Mouse (Mus musculus) heart, embryonic 13.5 days (tissue): ENCODE data around the gene Wfdc3. TPM values are rescaled to one million over a fixed set of nuclear protein-coding genes. Genes with fewer than 3 reads are reported as not detected.

Source experiments
- ATAC-seq: fragments of 200-750 bp; cut with Nextera tagmentation; 2 replicates; pipeline ENCODE4 v1.8.0; 2017; ENCODE audit warnings: moderate TSS enrichment; ENCODE audit not compliant: insufficient number of reproducible peaks, low FRiP score, low TSS enrichment; ENCODE audit errors: extremely low read depth
- H3K27ac ChIP-seq: fragments of 300-500 bp; sonication (generic); replicated peaks from 2 replicates; pipeline ENCODE4 v1.5.1; 2015; ENCODE audit warnings: moderate library complexity, mild to moderate bottlenecking, inconsistent platforms
- H3K27me3 ChIP-seq: fragments of 300-500 bp; sonication (generic); replicated peaks from 2 replicates; pipeline ENCODE4 v1.6.1; 2015; ENCODE audit warnings: mild to moderate bottlenecking, inconsistent platforms
- H3K36me3 ChIP-seq: fragments of 300-500 bp; sonication (generic); 2 replicates; pipeline ENCODE4 v1.6.1; 2015; ENCODE audit warnings: mild to moderate bottlenecking, inconsistent platforms
- H3K4me1 ChIP-seq: fragments of 300-500 bp; sonication (generic); 2 replicates; pipeline ENCODE4 v1.6.1; 2015; ENCODE audit warnings: inconsistent platforms
- H3K4me2 ChIP-seq: fragments of 300-500 bp; sonication (generic); 2 replicates; pipeline ENCODE4 v1.6.1; 2015; ENCODE audit warnings: inconsistent platforms, mild to moderate bottlenecking, moderate library complexity
- H3K4me3 ChIP-seq: fragments of 300-500 bp; sonication (generic); 2 replicates; pipeline ENCODE4 v1.5.1; 2015; ENCODE audit warnings: moderate library complexity, mild to moderate bottlenecking, inconsistent platforms
- H3K9ac ChIP-seq: fragments of 300-500 bp; sonication (generic); 2 replicates; pipeline ENCODE4 v1.6.1; 2015; ENCODE audit warnings: inconsistent platforms, mild to moderate bottlenecking, moderate library complexity
- H3K9me3 ChIP-seq: fragments of 300-500 bp; sonication (generic); 2 replicates; pipeline ENCODE4 v1.6.1; 2016; ENCODE audit warnings: inconsistent platforms
- WGBS: fragments of 180-500 bp; shearing (Covaris S2); methylation state at CpG from one replicate; pipeline ENCODE4 v1.1.7; 2015; ENCODE audit warnings: mixed read lengths; 5-methylcytosine and 5-hydroxymethylcytosine counted together
- polyA plus RNA-seq: library from polyadenylated mRNA; unstranded; fragments of >200 nt; fragmentation: Nextera tagmentation; extraction: Ambion mirVana; gene quantifications from 2 replicates; pipeline ENCODE4 v1.2.1, GENCODE M21; 2015

Gene Wfdc3
- polyA plus RNA-seq, 1 experiment from 2014 or later: 0.28 TPM

DNA sequence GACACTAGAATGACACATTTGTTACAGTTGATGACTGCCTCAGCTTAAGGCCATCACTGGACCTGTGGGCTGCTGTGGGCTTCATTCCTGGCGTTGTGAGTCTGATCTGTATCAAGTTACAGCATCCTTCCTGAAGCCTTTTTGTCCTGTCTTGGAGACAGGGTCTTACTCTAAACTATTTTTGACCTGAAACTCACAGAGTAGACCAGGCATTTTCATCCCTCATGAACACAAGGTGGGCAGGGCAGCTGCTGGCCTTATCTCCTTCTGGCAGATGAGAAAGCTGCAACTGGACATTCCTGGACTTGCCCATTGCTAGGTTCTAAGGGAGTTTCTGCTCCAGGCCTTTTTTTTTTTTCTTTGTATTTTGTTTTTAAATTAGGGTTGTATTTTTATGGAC is 13.0 kb upstream of the Wfdc3 start:
- Histone ChIP-seq H3K36me3 (peaks cover 100% of the 10 kb centered on the region), H3K4me2 (no peak overlapping the region), H3K9ac (no peak overlapping the region), H3K4me1 (peaks cover 47% of the 10 kb centered on the region), H3K4me3 (no peak overlapping the region), H3K9me3 (no peaks in the 10 kb centered on the region), H3K27me3 (no peaks in the 10 kb centered on the region), H3K27ac (peak overlapping the region; percentile 21; the same call in 1 of the 2 replicates)
- WGBS: 55% methylated on average over 1 of the region's 1 CpGs
- ATAC-seq: no peak

DNA sequence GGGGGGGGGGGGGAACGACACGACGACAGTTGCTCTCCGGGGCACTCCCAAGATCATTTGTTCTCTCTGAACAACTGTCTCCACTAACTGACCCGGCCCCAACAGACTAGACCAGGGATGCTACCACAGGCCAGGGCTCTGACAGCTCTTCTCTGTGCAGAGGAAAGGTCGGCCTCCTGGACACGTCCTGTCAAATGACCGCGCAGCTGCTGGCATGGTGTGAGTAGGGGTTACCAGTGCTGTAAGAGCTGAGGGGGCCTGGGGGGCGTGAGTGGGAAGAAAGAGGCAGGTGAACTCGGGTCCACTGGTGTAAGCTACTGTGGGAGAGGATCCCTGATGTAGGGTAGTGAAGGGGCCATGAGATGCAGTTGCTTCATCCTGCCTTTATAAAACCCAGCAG is 12.1 kb upstream of the Wfdc3 start:
- peaks cover 47% of the 10 kb centered on the region for H3K4me1 ChIP-seq

DNA sequence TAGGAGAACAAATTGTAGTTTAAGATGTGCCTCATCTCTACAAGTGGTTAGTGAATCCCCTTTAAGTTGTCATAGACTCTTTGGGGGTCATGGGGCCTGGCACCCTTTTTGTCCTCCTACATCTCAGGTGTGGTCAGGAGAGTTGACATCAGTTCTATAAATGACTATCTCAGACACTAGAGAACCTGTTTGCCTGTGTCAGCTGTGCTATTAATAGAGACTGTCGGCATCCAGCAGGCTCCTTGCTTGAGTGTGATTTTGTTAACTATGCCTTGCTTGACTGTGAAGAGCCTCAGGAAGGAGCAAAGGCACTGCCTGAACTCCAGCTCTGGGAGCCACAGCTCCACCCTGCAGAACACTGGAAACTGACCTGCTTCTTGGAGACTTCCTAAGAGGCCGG is 9.1 kb upstream of the Wfdc3 start:
- H3K27ac ChIP-seq: peak overlapping the region; percentile 94
- H3K36me3 ChIP-seq: peaks cover 100% of the 10 kb centered on the region
- no peak for ATAC-seq
- H3K4me1 ChIP-seq: peaks cover 31% of the 10 kb centered on the region
- no peaks in the 10 kb centered on the region for H3K9me3 ChIP-seq
- H3K4me2 ChIP-seq: peak overlapping the region; percentile 47
- H3K27me3 ChIP-seq: no peaks in the 10 kb centered on the region
- H3K4me3 ChIP-seq: no peak overlapping the region
- WGBS: 46% methylated on average over 2 of the region's 2 CpGs
- H3K9ac ChIP-seq: peak overlapping the region; percentile 75

More for the DNA sequence above, 12.1 kb upstream of the Wfdc3 start:
- no peaks in the 10 kb centered on the region for H3K9me3 ChIP-seq
- H3K9ac ChIP-seq: no peak overlapping the region
- no peak for ATAC-seq
- no peaks in the 10 kb centered on the region for H3K27me3 ChIP-seq
- peaks cover 100% of the 10 kb centered on the region for H3K36me3 ChIP-seq
- no peak overlapping the region for H3K27ac ChIP-seq
- 87% methylated on average over 11 of the region's 11 CpGs for WGBS
- H3K4me2 ChIP-seq: no peak overlapping the region
- H3K4me3 ChIP-seq: no peak overlapping the region

GRCm38 (mm10) chr2:164754105-164754504 is 8.4 kb upstream of the Wfdc3 start:
- ATAC-seq: no peak
- Histone ChIP-seq H3K9ac (peak overlapping the region; percentile 15; the same call in 1 of the 2 replicates), H3K27ac (peak overlapping the region; percentile 94), H3K27me3 (no peaks in the 10 kb centered on the region), H3K4me2 (no peak overlapping the region), H3K4me1 (peaks cover 27% of the 10 kb centered on the region), H3K4me3 (no peak overlapping the region), H3K9me3 (no peaks in the 10 kb centered on the region), H3K36me3 (peaks cover 100% of the 10 kb centered on the region)
- WGBS: 77% methylated on average over 11 of the region's 11 CpGs

- H3K4me3 ChIP-seq: no peak overlapping the region
- no peaks in the 10 kb centered on the region for H3K9me3 ChIP-seq
- no peaks in the 10 kb centered on the region for H3K27me3 ChIP-seq
- H3K36me3 ChIP-seq: peaks cover 100% of the 10 kb centered on the region
- 95% methylated on average over 2 of the region's 2 CpGs for WGBS
- H3K4me1 ChIP-seq: peaks cover 35% of the 10 kb centered on the region
- no peak overlapping the region for H3K4me2 ChIP-seq
- no peak overlapping the region for H3K9ac ChIP-seq
- H3K27ac ChIP-seq: no peak overlapping the region
- ATAC-seq: no peak
Measured at GRCm38 (mm10) chr2:164752454-164752853, 6.7 kb upstream of the Wfdc3 start.

DNA sequence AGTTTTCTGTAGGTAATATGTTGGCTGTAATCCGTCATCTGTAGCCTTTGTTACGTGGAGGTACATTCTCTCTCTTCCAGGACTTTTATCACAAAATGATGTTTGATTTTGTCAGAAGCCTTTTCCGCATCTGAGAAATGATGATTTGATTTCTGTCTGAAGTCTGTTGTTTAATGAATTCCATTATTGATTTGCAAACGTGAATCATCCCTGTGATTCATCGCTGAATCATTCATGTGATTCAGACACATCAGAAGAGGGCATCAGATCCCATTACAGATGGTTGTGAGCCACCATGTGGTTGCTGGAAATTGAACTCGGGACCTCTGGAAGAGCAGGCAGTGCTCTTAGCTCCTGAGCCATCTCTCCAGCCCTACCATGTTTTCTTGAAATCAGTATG is 3.3 kb upstream of the Wfdc3 start:
- Histone ChIP-seq H3K4me1 (peaks cover 31% of the 10 kb centered on the region), H3K9me3 (no peaks in the 10 kb centered on the region), H3K4me3 (no peak overlapping the region), H3K27me3 (no peaks in the 10 kb centered on the region), H3K36me3 (peaks cover 68% of the 10 kb centered on the region), H3K9ac (no peak overlapping the region), H3K27ac (no peak overlapping the region), H3K4me2 (no peak overlapping the region)
- 86% methylated on average over 6 of the region's 6 CpGs for WGBS
- ATAC-seq: no peak

DNA sequence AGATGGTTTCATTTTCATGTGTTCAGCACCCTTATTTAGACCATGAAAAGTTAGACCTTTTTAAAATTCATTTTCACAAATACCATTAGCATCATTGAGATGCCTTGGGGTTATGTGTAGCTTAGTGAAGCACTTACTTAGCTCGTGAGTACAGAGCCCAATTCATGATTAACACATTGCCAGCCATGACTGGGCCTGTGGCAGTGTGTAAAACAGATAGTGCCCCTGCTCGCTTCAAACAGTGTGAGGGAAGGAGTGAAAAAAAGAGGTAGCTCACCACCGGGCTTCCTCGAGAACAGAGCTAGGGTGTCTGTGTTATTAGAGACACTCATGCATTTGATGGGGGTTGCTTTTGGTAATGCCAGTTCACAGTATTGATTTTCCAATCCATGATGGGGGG is 2.5 kb upstream of the Wfdc3 start:
- Histone ChIP-seq H3K36me3 (peaks cover 60% of the 10 kb centered on the region), H3K27me3 (no peaks in the 10 kb centered on the region), H3K4me3 (no peak overlapping the region), H3K9ac (no peak overlapping the region), H3K4me2 (no peak overlapping the region), H3K4me1 (peaks cover 28% of the 10 kb centered on the region), H3K27ac (no peak overlapping the region), H3K9me3 (no peaks in the 10 kb centered on the region)
- no peak for ATAC-seq
- WGBS: 82% methylated on average over 4 of the region's 4 CpGs

DNA sequence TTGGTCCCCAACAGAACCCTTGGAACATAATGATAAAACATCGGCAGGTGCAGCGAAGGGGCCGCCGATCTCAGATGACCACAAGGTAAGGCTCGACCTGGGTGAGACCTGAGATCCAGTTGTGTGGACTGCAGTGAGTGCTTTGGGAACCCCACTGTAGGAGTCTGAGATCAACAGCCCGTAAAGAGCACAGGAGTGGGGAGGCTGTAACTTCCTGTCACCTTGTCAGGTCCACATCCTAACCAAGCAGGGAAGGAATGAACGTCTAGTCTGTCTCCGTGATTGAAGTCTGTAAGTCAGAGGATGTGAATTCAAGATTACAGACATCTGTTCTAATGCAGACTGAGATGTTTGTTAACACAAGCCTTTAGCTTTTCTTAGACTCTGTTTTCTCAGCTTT is 962 bp upstream of the Wfdc3 start:
- H3K4me3 ChIP-seq: peak overlapping the region; percentile 70
- peaks cover 45% of the 10 kb centered on the region for H3K36me3 ChIP-seq
- ATAC-seq: no peak
- H3K4me1 ChIP-seq: peaks cover 28% of the 10 kb centered on the region
- peak overlapping the region; percentile 95 for H3K4me2 ChIP-seq
- 0 out of 2 replicates have a peak, but pooled peaks cover 3% of the 10 kb centered on the region for H3K27me3 ChIP-seq
- H3K9me3 ChIP-seq: no peaks in the 10 kb centered on the region
- H3K27ac ChIP-seq: peak overlapping the region; percentile 71; the same call in 1 of the 2 replicates
- 33% methylated on average over 8 of the region's 8 CpGs for WGBS
- peak overlapping the region; percentile 93 for H3K9ac ChIP-seq

- H3K27me3 ChIP-seq: peaks cover 5% of the 10 kb centered on the region; the same call in 1 of the 2 replicates
- peak overlapping the region; percentile 95 for H3K4me2 ChIP-seq
- peak overlapping the region; percentile 70 for H3K4me3 ChIP-seq
- no peaks in the 10 kb centered on the region for H3K9me3 ChIP-seq
- no peak for ATAC-seq
- peaks cover 28% of the 10 kb centered on the region for H3K36me3 ChIP-seq
- H3K27ac ChIP-seq: no peak overlapping the region
- 63% methylated on average over 13 of the region's 13 CpGs for WGBS
- H3K9ac ChIP-seq: peak overlapping the region; percentile 93
- H3K4me1 ChIP-seq: peaks cover 28% of the 10 kb centered on the region
Measured at GRCm38 (mm10) chr2:164744987-164745386, 744 bp downstream of the Wfdc3 start.

- Histone ChIP-seq H3K4me2 (no peak overlapping the region), H3K4me3 (no peak overlapping the region), H3K9ac (no peak overlapping the region), H3K4me1 (peaks cover 1% of the 10 kb centered on the region), H3K36me3 (no peaks in the 10 kb centered on the region), H3K27me3 (peaks cover 9% of the 10 kb centered on the region; the same call in 1 of the 2 replicates), H3K9me3 (no peaks in the 10 kb centered on the region), H3K27ac (no peak overlapping the region)
- ATAC-seq: no peak
- 50% methylated on average over 7 of the region's 7 CpGs for WGBS
Measured at GRCm38 (mm10) chr2:164739876-164740275, 5.9 kb downstream of the Wfdc3 start.

GRCm38 (mm10) chr2:164737377-164738090 is 8.2 kb downstream of the Wfdc3 start:
- H3K4me3 ChIP-seq: no peak overlapping the region
- no peaks in the 10 kb centered on the region for H3K4me1 ChIP-seq
- no peaks in the 10 kb centered on the region for H3K9me3 ChIP-seq
- no peak overlapping the region for H3K9ac ChIP-seq
- H3K36me3 ChIP-seq: no peaks in the 10 kb centered on the region
- peaks cover 9% of the 10 kb centered on the region; the same call in 1 of the 2 replicates for H3K27me3 ChIP-seq
- H3K27ac ChIP-seq: no peak overlapping the region
- 61% methylated on average over 3 of the region's 3 CpGs for WGBS
- H3K4me2 ChIP-seq: no peak overlapping the region
- no peak for ATAC-seq

DNA sequence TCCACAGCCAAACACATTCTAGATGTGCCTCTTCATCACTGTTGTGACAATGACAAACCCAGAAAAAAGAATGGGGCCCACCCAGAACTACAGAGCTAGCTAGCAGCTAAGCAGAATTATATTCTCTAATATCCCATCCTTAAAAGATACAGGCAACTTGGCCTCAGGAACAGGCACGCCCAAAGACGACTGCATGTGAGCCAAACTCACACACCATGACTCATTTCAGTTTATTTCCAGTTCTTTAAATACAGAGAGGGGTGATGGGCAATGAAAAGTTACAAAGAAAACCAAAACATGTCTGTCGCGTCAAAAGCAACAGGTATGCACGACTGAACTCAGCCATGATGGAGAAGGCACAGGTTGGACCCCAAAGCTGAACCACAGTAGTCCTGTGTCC is 10.3 kb downstream of the Wfdc3 start:
- WGBS: 77% methylated on average over 5 of the region's 5 CpGs
- no peak overlapping the region for H3K4me3 ChIP-seq

More for the DNA sequence above, 10.3 kb downstream of the Wfdc3 start:
- Histone ChIP-seq H3K9ac (no peak overlapping the region), H3K4me1 (no peaks in the 10 kb centered on the region), H3K4me2 (no peak overlapping the region), H3K9me3 (no peaks in the 10 kb centered on the region), H3K27ac (no peak overlapping the region), H3K27me3 (peaks cover 4% of the 10 kb centered on the region), H3K36me3 (no peaks in the 10 kb centered on the region)
- no peak for ATAC-seq
